Mouse (Mus musculus): ENCODE measurements around the gene Mccc1.

Gene Mccc1

DNA sequence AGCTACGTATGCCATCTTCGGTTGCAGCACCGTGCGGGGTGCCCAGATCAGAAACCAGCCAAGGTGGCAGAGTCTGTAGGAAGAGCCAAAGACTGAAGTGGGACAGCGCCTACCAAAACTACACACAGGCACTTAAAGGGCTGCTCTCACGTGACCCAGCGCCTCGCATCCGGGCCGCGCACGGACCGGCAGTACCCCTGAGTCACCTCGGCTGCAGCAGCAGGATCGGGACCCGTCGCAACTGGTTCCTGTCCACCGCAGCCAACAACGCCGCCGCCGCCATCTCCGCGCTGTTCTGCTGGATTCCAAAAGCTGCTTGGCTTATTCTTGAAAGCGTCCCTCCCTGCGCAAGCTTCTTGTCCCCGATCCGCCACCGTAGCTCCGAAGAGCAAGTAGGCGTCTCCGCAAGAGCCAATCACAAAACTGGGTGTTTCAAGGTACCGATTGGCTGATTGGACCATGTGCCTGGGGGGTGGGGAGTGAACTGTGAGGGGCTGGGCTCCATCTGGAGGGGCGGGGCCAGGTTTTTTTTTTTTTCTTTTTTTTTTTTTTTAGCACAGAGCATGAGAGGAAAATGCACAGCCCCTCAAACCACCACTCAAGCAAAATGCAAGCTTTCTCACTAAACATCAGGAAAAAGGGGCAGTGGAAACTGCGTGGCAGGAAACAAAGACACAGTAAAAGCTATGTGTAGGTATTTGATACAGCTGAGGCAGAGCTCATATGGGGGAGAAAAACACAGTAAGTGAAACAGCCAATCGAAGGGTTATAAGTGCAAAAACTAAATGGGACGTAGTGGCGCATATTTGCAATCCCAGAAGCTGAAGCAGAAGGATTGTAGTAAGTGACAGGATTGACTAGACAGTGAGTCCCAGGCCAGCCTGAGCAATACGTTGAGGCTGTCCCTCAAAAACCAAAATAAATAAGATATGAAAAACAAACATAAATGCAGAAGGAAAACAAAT lies at the start of gene Mccc1:
Mccc1 (minus strand) TSS at position 404 of the 965 bp plus-strand sequence.
- peak; percentile 91 for DNase-seq (ENCODE audit: low spot score)

DNA sequence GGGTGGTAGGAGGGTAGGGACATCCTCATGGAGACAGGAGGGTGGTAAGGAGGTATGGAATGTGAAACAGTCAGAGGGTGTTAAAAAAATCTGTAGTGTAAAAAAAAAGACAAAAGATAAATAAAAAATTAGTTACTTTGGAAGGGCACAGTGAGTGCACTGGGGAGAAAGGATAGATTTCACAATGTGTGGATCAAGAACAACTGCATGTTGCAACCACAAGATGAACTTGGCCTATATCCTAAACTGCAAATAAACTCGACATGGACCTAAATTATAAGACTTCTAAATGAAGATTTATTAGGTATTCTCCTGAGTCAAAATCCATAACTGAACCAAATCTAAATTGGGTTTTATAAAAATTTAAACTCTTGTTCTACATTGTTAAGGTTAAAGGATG lies 48.6 kb upstream of the Mccc1 start:
- no peak for DNase-seq (ENCODE audit: low spot score)

DNA sequence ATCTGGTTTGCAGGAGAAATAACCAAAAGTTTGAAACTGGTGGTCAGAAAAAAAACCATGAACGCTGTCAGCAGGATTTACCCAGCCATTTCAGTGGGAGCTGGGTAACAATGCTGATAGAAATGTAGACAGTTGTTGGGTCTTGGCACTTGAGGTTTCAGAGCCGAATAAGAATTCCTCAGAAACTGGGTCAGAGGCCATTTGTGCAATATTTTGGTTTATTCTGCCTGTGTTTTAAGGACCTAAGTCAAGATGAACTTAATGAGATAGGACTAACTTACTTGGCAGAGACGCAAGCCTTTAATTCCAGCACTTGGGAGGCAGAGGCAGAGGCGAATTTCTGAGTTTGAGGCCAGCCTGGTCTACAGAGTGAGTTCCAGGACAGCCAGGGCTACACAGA lies 44.6 kb upstream of the Mccc1 start:
- DNase-seq (ENCODE audit: low spot score): no peak

DNA sequence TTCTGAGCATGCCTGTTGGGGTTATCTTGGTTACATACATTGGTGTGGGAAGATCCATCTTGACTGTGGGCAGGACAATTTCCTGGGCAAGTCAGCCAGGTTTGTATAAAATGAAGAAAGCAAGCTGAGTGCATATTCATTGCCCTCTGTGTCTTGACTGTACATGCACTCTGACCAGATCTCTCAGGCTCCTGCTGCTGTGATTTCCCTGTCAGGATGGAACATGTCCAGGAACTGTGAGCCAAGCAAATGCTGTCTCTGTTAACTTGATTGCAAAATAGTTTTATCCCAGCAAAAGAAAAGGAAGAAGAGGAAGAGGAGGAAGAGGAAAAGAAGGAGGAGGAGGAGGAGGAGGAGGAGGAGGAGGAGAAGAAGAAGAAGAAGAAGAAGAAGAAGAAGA lies 44.0 kb upstream of the Mccc1 start:
- DNase-seq (ENCODE audit: low spot score): no peak

DNA sequence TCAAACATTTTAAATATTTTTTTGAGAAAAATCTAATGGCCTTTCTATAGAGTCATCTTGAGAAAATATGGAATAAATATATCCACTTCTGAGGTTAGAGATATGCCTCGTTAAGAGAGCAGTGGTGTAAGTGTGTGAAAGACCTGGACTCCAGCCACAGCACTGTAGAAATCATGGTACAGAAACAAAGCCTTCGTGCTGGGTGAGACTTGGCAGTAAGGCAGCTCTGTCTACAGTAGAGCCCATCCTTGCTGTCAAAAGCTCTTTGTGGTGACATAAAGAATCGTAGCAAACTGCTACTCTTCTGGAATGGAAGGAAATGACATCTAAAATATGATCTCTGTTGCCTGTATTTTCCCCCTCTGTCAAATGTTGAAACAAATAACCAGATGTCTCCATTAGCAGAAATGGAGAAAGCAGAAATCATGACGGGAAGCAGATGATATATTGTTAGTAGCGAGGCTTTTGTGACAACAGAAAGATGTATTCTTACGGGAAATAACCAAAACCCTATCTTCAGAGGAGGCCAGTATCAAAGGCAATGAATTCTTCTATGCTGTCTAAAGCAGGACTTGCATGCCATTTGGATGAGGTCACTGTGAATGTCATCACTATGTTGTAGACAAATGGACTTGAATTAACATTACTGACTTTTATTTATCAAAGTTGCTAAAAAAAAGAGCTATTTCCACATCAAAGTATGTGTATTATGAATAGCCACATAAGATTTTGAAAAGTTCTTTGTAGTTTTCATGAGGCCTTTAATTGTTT lies 31.4 kb upstream of the Mccc1 start:
- no peak for DNase-seq (ENCODE audit: low spot score)

DNA sequence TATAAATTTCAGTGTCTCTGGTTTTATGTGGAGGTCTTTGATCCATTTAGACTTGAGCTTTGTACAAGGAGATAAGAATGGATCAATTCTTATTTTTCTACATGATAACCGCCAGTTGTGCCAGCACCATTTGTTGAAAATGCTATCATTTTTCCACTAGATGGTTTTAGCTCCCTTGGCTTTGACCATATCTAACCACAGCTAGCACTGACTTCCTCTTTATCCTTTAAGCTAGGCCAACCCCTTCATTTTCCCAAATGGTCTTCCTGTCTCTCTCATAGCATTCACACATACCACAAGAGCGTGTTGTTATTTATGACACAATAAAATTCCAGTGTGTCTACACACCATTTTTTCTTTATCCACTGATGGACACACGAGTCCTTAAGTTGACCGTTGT lies 29.5 kb upstream of the Mccc1 start:
- no peak for DNase-seq (ENCODE audit: low spot score)

DNA sequence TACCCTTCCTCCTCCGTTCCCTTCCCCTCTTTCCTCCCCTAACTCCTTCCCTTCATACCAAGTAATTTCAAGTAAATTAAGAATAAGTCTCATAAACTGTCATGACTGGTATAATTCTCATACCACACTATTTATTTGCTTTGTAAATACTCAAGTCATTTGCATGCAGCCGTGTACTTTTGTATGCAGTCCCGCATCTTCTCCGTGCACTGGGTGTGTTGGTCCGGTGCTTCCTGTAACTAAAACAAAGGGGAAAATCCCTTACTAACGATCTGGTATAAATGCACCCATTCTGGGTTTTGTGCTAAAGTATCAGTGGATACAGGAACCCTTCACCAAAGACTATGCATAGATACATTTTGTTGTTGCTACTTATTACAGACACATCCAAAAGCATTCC lies 25.3 kb upstream of the Mccc1 start:
- no peak for DNase-seq (ENCODE audit: low spot score)

DNA sequence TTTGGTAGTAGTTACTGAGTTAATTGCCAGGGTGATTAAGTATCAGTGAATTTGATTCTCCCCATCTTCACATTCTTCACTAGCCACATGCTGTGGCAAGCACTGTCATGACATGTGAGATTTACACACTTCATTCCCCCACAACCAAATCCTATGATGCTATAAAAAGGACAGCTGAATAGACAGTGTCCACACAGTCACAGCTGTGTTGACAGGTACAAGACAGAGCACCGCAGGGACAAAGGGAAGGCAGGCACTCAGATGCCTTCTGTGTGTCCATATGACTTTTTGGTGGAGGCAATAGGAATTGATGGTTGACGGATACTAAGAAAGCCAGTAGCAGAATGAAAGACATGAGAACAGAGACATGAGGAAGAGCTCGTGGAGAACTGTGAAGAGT lies 10.8 kb upstream of the Mccc1 start:
- DNase-seq (ENCODE audit: low spot score): no peak

DNA sequence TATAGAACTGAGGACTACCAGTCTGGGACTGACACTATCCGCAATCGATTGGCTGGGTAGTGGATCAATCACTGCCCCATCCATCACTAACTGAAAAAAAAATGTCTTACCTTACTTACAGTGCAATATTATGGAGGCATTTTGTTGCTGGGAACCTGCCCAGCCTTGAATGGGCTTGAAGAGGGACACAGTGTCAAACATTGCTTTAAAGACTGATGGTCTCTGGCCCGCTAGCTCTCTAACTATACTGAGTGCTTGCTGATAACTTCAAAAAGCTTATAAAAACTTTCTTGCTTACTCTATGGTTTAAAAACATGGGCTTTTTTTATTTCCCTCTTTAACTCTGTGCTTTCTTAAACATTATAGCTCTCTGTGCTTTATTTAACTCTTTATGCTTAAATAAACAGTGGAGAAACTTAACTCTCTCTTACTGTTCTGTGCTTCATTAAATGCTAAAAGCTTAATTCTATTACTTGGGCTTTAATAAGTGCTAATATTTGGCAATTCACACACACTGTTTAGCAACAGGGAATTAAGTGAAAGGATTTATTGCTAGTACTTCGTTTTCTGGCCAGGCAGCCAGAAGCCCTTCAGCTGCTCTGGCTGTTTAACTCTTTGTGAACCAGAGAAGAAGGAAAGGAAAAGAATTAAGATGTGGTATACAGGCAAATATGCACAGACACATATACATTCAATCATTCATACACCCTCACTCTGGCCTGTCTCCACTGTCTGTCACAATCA lies 8.1 kb upstream of the Mccc1 start:
- DNase-seq (ENCODE audit: low spot score): no peak

DNA sequence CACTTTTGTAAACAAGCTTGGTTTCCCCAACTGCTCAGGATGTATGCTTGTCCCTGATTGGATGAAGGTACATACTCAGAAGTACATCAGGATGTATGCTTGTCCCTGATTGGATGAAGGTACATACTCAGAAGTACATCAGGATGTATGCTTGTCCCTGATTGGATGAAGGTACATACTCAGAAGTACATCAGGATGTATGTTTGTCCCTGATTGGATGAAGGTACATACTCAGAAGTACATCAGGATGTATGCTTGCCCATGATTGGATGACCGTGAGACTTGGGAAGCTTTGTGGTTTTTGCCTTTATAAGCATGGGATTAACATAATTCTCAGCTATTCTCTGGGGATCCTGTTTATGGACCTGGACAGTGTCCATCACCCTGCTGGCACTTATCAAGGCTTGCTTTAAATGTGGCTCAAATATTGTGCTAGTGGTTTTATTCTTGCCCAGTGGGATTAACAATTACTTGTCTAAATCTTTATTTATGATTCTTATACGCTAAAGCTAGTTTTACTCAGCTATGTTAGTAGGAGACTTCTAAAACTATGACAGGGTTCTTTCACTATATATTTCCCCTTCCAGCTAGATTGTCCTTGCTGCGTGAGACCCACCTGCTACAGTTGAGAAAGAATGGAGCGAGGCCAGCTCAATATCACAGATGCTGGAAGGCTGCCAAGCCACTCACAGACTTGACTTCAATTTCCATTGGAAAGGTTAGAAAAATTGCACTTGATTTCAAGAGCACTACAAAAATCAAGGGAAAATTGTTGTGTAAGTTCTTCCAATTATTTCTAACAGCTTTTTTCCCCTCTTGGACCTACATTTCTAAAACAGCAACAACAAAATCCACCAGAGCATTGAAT lies 3.8 kb upstream of the Mccc1 start:
- no peak for DNase-seq (ENCODE audit: low spot score)

DNA sequence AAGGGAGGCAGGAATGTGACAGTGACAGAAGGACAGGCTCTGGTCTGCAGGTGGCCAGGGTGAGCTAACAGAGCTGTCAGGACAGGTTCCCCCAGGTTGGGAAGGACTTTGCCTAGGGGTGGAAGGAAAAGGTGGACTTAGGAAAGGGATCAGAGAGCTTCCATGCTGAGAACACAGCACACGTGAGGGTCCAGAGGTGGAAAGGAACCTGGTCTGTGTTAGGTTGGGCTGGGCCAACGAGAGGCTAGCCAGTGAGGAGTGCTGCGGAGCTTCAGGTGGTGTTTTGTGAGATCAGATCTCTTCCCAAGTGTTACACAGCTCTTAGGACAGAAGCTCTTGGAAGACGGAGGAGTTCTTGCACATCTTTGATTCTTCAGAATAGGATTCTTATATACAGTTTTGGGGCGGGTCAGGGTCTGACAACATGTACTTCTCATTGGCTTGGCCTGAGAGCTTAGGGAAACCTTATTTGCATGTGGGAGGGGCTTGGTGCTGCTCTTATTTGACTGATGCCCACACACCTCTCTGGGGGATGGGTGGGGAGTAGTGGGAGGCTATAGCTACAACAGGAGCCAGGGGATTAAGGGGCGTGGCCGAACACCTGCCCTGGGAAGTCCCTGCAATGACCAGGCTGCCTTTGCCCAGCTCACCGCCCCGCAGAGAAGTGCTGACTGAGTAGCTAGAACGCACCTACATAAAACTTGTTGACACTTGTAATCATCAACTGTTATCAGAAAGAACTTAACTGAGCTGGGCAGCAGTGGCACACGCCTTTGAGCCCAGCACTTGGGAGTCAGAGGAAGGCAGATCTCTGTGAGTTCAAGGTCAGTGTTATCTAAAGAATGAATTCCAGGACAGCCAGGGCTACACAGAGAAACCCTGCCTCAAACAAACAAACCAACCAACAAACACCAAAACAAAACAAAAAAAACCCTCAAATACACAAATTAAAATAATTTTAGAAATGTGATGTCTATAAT lies 5.6 kb downstream of the Mccc1 start:
- no peak for DNase-seq (ENCODE audit: low spot score)

DNA sequence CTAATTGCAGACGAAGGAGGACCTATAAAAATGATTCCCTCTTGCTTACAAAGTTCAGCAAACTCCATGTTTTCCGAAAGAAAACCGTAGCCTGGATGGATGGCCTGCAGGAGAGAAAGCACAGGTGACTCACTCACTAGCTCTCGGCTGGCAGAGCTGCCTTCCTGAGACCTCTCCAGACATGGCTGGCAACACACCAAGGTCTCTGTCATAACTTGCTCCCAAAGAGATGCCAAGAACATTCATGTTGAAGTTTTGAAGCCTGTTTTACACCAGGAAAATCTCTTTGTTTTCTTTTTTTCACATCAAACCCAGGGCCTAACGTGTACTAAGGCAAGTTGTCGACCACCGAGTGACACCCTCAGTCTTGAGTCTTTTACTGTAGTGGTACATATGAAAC lies 9.8 kb downstream of the Mccc1 start:
- no peak for DNase-seq (ENCODE audit: low spot score)

DNA sequence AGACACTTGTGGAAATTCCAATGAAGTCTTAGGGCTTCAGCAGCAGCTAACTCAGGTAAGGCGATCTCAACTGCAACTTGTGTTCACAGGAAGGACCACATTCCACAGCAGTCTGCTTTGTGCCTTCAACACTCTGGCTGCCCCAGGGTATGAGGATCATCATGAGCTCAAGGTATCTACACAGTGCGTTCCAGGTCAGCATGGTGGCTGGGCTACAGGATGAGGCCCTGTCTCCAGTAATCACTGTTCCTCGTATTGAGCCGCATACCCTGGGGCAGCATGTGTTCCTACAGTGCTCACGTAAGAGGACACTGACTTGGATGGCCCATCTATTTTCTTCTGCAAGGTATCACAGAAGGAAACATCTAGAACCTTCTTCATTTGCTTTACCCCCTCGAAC lies 12.4 kb downstream of the Mccc1 start:
- no peak for DNase-seq (ENCODE audit: low spot score)

DNA sequence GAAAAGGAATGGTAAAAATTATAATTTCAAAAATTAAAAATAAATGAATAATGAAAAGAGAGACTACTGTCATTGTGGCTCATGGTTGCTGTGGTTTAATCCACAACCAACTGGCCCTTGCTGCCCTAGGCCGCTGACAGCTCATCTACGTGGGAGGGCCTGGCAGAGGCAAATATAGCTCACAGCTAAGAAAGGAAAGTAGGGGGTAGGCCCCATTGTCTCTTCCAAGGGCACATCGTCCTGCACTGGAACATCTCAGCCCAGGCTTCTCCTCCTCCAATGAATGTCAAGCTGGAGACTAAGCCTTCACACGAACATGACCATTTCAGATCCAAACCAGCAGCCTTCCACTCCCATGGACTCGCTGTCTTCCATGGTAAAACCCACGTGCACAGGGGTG lies 14.2 kb downstream of the Mccc1 start:
- DNase-seq (ENCODE audit: low spot score): no peak

DNA sequence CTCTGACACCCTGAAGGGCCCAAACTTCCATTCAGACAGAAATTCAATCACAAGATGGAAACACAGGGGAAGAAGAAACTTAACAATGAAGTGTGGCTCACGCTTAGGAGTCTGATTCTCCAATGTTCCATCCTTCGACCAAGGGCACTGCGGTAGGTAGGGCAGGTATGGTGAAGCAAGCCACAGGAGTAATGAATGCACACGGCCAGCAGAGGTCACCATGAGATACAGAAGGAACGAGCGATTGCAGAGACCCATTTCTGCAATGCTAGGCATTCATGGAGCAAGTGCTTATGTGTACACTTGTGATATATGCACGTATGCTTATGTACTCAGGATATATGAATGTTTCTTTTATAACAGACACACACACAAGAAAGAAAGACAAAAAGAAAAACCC lies 26.9 kb downstream of the Mccc1 start:
- peak; percentile 33 for DNase-seq (ENCODE audit: low spot score)

DNA sequence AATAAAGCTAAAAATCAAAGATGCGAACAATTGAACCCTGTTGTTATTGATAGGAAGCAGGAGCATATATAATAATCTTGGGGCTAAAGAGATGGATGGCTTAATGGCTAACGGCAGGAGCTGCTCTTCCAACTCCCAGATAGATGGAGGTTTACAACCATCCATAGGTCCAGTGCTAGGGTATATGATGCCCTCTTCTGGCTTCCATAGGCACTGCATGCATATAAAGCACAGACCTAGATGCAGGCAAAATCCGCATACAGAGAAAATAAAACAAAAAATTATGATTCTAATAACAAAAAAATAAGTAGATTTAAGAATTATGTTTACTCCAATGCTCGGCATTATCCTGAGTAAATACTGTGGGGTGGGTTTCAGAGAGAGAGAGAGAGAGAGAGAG lies 27.5 kb downstream of the Mccc1 start:
- DNase-seq (ENCODE audit: low spot score): peak; percentile 46

DNA sequence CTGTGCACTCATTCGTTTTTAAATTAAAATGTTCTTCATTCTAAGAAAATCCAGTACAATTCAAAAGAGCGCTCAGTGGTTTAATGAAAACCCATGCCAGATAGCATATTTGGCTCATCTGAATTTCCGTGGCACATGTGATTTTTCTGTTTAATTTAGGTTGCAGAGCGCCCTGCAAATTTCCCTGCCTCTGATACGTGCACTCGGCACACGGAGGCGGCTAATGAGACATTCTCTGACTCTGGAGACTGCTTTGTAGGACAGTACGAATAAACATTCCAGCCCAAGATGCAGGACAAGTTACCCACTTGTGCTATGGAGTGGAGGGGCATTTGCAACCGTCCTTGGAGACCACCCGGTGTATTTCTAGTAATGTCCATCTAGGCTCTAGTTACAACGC lies 29.3 kb downstream of the Mccc1 start:
- no peak for DNase-seq (ENCODE audit: low spot score)

DNA sequence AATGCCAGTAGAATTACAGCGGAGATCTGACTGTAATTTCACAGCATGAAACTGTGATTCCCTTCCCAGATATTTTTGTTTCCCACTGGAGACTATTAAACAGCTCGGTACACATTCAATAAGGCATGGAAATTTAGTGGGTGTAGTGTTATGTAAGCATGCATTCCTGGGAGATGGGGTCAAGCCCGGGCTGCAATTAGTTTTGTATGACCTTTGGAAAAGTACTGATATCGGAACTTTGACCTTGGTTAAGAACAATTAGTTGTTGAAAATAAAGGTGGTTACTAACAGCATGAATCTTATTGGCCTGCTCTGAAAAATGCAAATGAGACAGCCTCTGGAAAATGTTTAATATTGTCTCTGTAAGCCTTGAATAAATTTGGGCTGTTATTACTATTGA lies 30.0 kb downstream of the Mccc1 start:
- DNase-seq (ENCODE audit: low spot score): no peak

DNA sequence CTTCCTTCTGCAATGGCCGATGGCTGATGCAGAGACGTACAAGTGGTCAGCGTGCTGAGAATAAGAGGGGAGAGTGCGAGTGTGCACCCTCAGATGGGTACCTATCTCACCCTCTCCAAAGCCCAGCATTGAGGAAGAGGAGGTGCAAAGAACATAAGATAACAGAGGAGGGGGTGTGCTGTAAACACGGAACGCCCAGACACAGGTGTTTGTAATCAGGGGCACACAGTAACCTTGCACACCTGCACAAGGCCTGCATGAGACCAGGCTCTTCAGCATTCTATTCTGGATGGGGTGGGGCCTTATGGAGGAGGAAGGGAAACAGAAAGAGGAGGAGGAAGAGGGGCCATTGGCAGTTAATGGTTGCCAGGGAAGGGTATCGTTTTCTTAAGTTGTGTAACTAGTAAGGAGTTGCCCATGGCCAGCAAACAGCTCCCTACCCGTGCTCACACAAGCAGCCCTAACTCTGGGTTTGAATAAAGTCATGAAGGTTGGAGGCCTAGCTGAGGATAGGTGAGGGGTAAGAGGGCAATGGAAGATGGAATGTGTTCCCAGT lies 33.0 kb downstream of the Mccc1 start:
- DNase-seq (ENCODE audit: low spot score): no peak

DNA sequence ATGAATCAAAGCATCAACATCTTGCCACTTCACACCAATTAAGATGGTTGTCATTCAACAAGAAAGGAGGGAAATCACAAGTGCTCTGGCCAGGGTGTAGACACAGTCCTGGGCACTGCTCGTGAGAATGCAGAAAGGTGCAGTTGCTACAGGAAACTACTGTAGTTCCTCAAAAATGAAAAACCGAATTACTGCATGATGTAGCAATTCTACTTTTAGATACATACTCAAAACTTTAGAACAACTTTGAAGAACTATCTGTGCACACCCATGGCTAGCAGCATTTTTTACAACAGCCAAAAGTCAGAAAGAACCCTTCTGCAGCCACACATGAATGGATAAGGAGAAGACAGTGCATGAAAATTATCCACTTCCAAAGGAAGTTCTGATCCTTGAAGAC lies 34.0 kb downstream of the Mccc1 start:
- DNase-seq (ENCODE audit: low spot score): no peak
